Mouse (Mus musculus) liver, adult 2 months (tissue): ENCODE data around the gene Gm49416. TPM values are rescaled to one million over a fixed set of nuclear protein-coding genes. Genes with fewer than 3 reads are reported as not detected.

Experiments
- DNase-seq: peaks from one replicate; pipeline ENCODE4 v3.0.0-alpha.2; 2011; ENCODE audit warnings: low read depth, low spot score; ENCODE audit errors: extremely low read depth
- H3K27ac ChIP-seq: fragments of 200-500 bp; replicated peaks from 2 replicates; pipeline ENCODE4 v1.5.1; 2012; ENCODE audit warnings: low read depth, mild to moderate bottlenecking, control low read depth, inconsistent platforms, low read length; ENCODE audit not compliant: insufficient read depth
- H3K27me3 ChIP-seq: fragments of 200-500 bp; 2 replicates; pipeline ENCODE4 v1.6.1; 2012; ENCODE audit warnings: mild to moderate bottlenecking, moderate library complexity, low read length, inconsistent platforms; ENCODE audit not compliant: control insufficient read depth, insufficient read depth
- H3K36me3 ChIP-seq: fragments of 200-500 bp; 2 replicates; pipeline ENCODE4 v1.6.1; 2012; ENCODE audit warnings: low read length, inconsistent platforms; ENCODE audit not compliant: control insufficient read depth, insufficient read depth
- H3K4me1 ChIP-seq: fragments of 200-500 bp; 2 replicates; pipeline ENCODE4 v1.6.1; 2011; ENCODE audit warnings: low read length; ENCODE audit not compliant: control insufficient read depth, insufficient read depth
- H3K4me3 ChIP-seq: fragments of 200-500 bp; 2 replicates; pipeline ENCODE4 v1.5.1; 2011; ENCODE audit warnings: low read depth, mild to moderate bottlenecking, control low read depth, low read length, moderate library complexity; ENCODE audit not compliant: insufficient read depth
- H3K79me2 ChIP-seq: fragments of 200-500 bp; 2 replicates; pipeline ENCODE4 v1.6.1; 2012; ENCODE audit warnings: inconsistent platforms, mild to moderate bottlenecking, low read length, moderate library complexity; ENCODE audit not compliant: control insufficient read depth, insufficient read depth
- H3K9ac ChIP-seq: fragments of 200-500 bp; 2 replicates; pipeline ENCODE4 v1.6.1; 2012; ENCODE audit warnings: low read depth, mild to moderate bottlenecking, control low read depth, inconsistent platforms, low read length
- CTCF ChIP-seq: fragments of 200-500 bp; IDR thresholded peaks from 2 replicates; pipeline ENCODE4 v1.5.1; 2011; ENCODE audit warnings: low read depth, low read length, control low read depth
- POLR2A ChIP-seq: fragments of 200-500 bp; IDR thresholded peaks from 2 replicates; pipeline ENCODE4 v1.6.1; 2011; ENCODE audit warnings: low read length, control low read depth; ENCODE audit not compliant: insufficient read depth; ENCODE audit errors: extremely low read depth
- WGBS: fragments of 180-500 bp; shearing (Covaris S2); methylation state at CpG from one replicate; pipeline ENCODE4 v1.1.7; 2018; 5-methylcytosine and 5-hydroxymethylcytosine counted together
- polyA plus RNA-seq: library from polyadenylated mRNA; depleted of rRNA; stranded (reverse); fragments of >200 nt; gene quantifications from 2 replicates; pipeline ENCODE4 v1.2.3, GENCODE M21; 2012; rRNA removed
- total RNA-seq: library from RNA; depleted of rRNA; stranded (reverse); fragments of >200 nt; gene quantifications from 2 replicates; pipeline ENCODE4 v1.2.3, GENCODE M21; 2014; rRNA removed

The Gm49416 gene
- total and polyA plus RNA-seq, 2 experiments, result not detected

DNA sequence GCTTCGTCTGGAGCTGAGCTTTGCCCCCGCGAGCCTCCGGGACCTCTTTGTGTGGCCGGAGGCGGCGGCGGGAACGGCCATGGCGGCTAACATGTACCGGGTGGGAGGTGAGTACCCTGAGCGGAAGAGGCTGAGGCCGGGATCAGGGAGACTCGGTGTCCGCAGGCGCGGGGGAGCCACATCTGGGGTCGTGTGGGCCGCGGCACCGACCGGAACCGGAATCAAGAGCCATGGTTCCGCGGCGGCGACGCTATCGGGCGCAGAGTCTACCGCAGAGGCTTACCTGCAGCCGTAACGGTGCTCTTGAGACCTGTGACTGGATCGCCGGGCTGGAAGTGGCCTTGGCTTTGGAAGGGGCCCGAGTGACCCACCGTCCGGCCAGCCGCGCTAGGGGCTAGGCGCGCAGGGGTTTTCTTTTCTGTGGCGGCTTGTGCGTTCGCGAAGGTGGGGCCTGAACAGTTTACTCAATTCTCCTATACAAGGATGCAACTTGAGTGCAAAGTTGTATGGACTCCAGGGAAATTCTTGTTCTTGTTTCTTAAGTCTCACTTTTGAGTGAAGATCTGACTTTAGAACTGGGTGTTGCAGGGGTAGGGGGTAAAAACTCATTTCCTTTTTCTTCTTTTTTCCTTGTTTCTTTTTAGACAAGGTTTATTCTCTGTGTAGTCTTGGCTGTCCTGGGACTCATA lies 53.7 kb downstream of the Gm49416 start:
- peak overlapping the region; percentile 91 for H3K27ac ChIP-seq
- H3K79me2 ChIP-seq, result peaks cover 4% of the 10 kb centered on the region; the same call in 1 of the 2 replicates
- peak overlapping the region; percentile 89 for H3K9ac ChIP-seq
- H3K36me3 ChIP-seq, result peaks cover 20% of the 10 kb centered on the region
- peak; percentile 35 for DNase-seq
- under 1% methylated on average over 46 of the region's 46 CpGs for WGBS
- H3K4me1 ChIP-seq, result peaks cover 14% of the 10 kb centered on the region
- H3K4me3 ChIP-seq, result peak overlapping the region; percentile 78
- TF ChIP-seq CTCF, result no peak
- TF ChIP-seq POLR2A, result no peak
- no peaks in the 10 kb centered on the region for H3K27me3 ChIP-seq

DNA sequence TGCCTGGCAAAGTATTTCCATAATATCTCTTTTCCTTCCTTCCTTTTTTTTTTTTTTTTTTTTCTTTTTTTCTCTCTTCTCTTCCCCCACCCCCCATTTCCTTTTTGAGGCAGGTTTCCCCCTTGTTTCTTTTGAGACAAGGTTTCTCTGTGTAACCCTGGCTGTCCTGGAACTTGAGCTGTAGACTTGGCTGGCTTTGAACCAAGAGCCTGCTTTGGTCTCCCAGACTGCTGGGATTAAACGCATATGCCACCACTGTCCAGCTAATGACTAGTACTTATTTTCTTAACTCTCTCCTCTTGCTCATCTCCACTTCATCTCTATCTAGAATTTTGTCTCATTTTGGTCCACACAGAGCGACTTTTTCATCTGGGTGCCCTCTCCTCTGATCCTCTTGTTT lies 54.3 kb downstream of the Gm49416 start:
- Histone ChIP-seq H3K27me3 (no peaks in the 10 kb centered on the region), H3K4me1 (peaks cover 14% of the 10 kb centered on the region), H3K36me3 (peaks cover 26% of the 10 kb centered on the region), H3K79me2 (peaks cover 4% of the 10 kb centered on the region; the same call in 1 of the 2 replicates), H3K4me3 (peak overlapping the region; percentile 30; the same call in 1 of the 2 replicates), H3K9ac (peak overlapping the region; percentile 89; the same call in 1 of the 2 replicates), H3K27ac (no peak overlapping the region)
- 45% methylated on average over 2 of the region's 2 CpGs for WGBS
- TF ChIP-seq POLR2A (no peak), CTCF (no peak)
- DNase-seq, result no peak

DNA sequence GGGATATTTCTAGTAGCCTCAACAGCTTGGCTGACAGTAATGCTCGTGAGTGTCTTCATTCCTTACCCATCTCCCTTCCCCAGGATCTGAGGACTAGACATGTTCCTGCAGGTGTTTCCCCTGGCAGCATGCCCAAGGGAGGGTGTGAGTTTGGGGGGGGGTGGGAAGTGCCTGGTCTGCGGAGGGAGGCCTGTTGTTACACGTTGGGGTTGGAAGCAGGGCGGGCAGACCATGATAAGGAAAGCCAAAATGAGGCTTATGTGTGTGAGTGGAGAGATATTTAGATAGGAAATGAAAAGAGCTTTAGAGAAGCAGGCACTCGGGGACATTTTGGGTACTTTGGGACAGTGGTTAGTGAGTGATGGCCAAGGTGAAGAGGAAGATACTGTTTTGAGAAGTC lies 55.3 kb downstream of the Gm49416 start:
- H3K4me3 ChIP-seq, result no peak overlapping the region
- H3K79me2 ChIP-seq, result peaks cover 4% of the 10 kb centered on the region; the same call in 1 of the 2 replicates
- H3K36me3 ChIP-seq, result peaks cover 34% of the 10 kb centered on the region
- no peak overlapping the region for H3K9ac ChIP-seq
- H3K27ac ChIP-seq, result no peak overlapping the region
- H3K4me1 ChIP-seq, result peaks cover 14% of the 10 kb centered on the region
- WGBS, result 63% methylated on average over 5 of the region's 5 CpGs
- no peak for TF ChIP-seq POLR2A
- TF ChIP-seq CTCF, result no peak
- no peaks in the 10 kb centered on the region for H3K27me3 ChIP-seq
- no peak for DNase-seq

DNA sequence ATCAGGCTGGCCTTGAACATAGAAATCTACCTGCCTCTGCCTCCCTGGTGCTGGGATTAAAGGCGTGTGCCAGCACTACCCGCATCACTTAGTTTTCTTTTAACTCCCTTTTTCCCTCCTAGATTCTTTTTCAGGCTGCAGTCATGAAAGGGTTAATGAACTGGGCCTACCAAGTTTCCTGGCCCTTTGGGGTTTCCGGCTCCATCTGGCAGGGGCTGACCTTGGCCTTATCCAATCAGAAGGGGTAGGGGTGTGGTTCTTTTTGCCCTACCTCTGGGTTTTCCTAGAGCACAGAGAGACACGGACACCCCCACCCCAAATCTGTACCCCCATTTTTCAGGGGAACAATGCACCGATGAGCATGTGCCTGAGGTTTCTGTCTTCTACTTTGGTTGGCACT lies 56.0 kb downstream of the Gm49416 start:
- no peak overlapping the region for H3K27ac ChIP-seq
- H3K9ac ChIP-seq, result no peak overlapping the region
- WGBS, result 37% methylated on average over 5 of the region's 5 CpGs
- H3K36me3 ChIP-seq, result peaks cover 36% of the 10 kb centered on the region
- peaks cover 4% of the 10 kb centered on the region; the same call in 1 of the 2 replicates for H3K79me2 ChIP-seq
- peaks cover 14% of the 10 kb centered on the region for H3K4me1 ChIP-seq
- no peaks in the 10 kb centered on the region for H3K27me3 ChIP-seq
- TF ChIP-seq POLR2A, result no peak
- no peak for TF ChIP-seq CTCF
- no peak overlapping the region for H3K4me3 ChIP-seq
- peak; percentile 42 for DNase-seq

Other genes with a start within 250 kb of the Gm49416 start
Only the 30 nearest of the 33 such genes appear.
- 30.2 and 37.6 TPM in 2 replicates for gene Slc3a2, start 165.6 kb upstream of the Gm49416 start, total RNA-seq
- 62.9 and 71.6 TPM in 2 replicates for gene Slc3a2, start 165.6 kb upstream of the Gm49416 start, polyA plus RNA-seq
- 12.5 and 16.6 TPM in 2 replicates for gene Wdr74, start 153.1 kb upstream of the Gm49416 start, total RNA-seq
- gene Wdr74, start 153.1 kb upstream of the Gm49416 start, polyA plus RNA-seq, result 23.8 and 28.9 TPM in 2 replicates
- gene 1700092M07Rik, start 148.2 kb upstream of the Gm49416 start, total RNA-seq, result 0.83 TPM in 1 of 2 replicates, not detected in the other
- gene 1700092M07Rik, start 148.2 kb upstream of the Gm49416 start, polyA plus RNA-seq, result not detected in 2 replicates
- 43.5 and 46.8 TPM in 2 replicates for gene Stx5a, start 147.5 kb upstream of the Gm49416 start, total RNA-seq
- 42.0 and 62.1 TPM in 2 replicates for gene Stx5a, start 147.5 kb upstream of the Gm49416 start, polyA plus RNA-seq
- gene Nxf1, start 131.9 kb upstream of the Gm49416 start, total RNA-seq, result 16.2 and 22.3 TPM in 2 replicates
- gene Nxf1, start 131.9 kb upstream of the Gm49416 start, polyA plus RNA-seq, result 27.3 and 43.1 TPM in 2 replicates
- gene Tmem223, start 117.9 kb upstream of the Gm49416 start, total RNA-seq, result 50.3 and 66.9 TPM in 2 replicates
- gene Tmem223, start 117.9 kb upstream of the Gm49416 start, polyA plus RNA-seq, result 93.1 and 122 TPM in 2 replicates
- gene Tmem179b, start 114.5 kb upstream of the Gm49416 start, total RNA-seq, result 28.4 and 29.8 TPM in 2 replicates
- gene Tmem179b, start 114.5 kb upstream of the Gm49416 start, polyA plus RNA-seq, result 68.8 and 85.1 TPM in 2 replicates
- 4.7 and 5.2 TPM in 2 replicates for gene Taf6l, start 102.5 kb upstream of the Gm49416 start, total RNA-seq
- gene Taf6l, start 102.5 kb upstream of the Gm49416 start, polyA plus RNA-seq, result 5.1 and 5.3 TPM in 2 replicates
- 25.2 and 26.6 TPM in 2 replicates for gene Polr2g, start 90.3 kb upstream of the Gm49416 start, total RNA-seq
- gene Polr2g, start 90.3 kb upstream of the Gm49416 start, polyA plus RNA-seq, result 12.9 and 13.2 TPM in 2 replicates
- 0.20 and 0.37 TPM in 2 replicates for gene Zbtb3, start 86.4 kb upstream of the Gm49416 start, total RNA-seq
- 0.31 and 0.43 TPM in 2 replicates for gene Zbtb3, start 86.4 kb upstream of the Gm49416 start, polyA plus RNA-seq
- 15.6 and 18.5 TPM in 2 replicates for gene Ttc9c, start 69.6 kb upstream of the Gm49416 start, total RNA-seq
- 8.1 and 8.3 TPM in 2 replicates for gene Ttc9c, start 69.6 kb upstream of the Gm49416 start, polyA plus RNA-seq
- gene Hnrnpul2, start 68.9 kb upstream of the Gm49416 start, total RNA-seq, result 19.5 and 19.6 TPM in 2 replicates
- 11.2 and 11.6 TPM in 2 replicates for gene Hnrnpul2, start 68.9 kb upstream of the Gm49416 start, polyA plus RNA-seq
- 6.1 and 8.2 TPM in 2 replicates for gene AC129217.1, start 59.2 kb upstream of the Gm49416 start, total RNA-seq
- gene AC129217.1, start 59.2 kb upstream of the Gm49416 start, polyA plus RNA-seq, result 1.7 TPM in 1 of 2 replicates, not detected in the other
- 27.7 and 30.5 TPM in 2 replicates for gene Bscl2, start 51.5 kb upstream of the Gm49416 start, total RNA-seq
- 131 and 137 TPM in 2 replicates for gene Bscl2, start 51.5 kb upstream of the Gm49416 start, polyA plus RNA-seq
- gene Gng3, start 49.7 kb upstream of the Gm49416 start, total RNA-seq, result not detected in 2 replicates
- gene Gng3, start 49.7 kb upstream of the Gm49416 start, polyA plus RNA-seq, result 0.05 TPM in 1 of 2 replicates, not detected in the other
- 0.07 and 0.09 TPM in 2 replicates for gene Lrrn4cl, start 38.2 kb upstream of the Gm49416 start, total RNA-seq
- 0.06 and 0.07 TPM in 2 replicates for gene Lrrn4cl, start 38.2 kb upstream of the Gm49416 start, polyA plus RNA-seq
- 82.7 and 88.4 TPM in 2 replicates for gene Ubxn1, start 17.4 kb upstream of the Gm49416 start, total RNA-seq
- 128 and 133 TPM in 2 replicates for gene Ubxn1, start 17.4 kb upstream of the Gm49416 start, polyA plus RNA-seq
- 21.3 and 27.7 TPM in 2 replicates for gene Uqcc3, start 8.0 kb upstream of the Gm49416 start, total RNA-seq
- gene Uqcc3, start 8.0 kb upstream of the Gm49416 start, polyA plus RNA-seq, result 32.6 and 38.8 TPM in 2 replicates
- gene Lbhd1, start 5.2 kb upstream of the Gm49416 start, total RNA-seq, result 2.5 and 3.4 TPM in 2 replicates
- gene Lbhd1, start 5.2 kb upstream of the Gm49416 start, polyA plus RNA-seq, result 1.2 and 1.3 TPM in 2 replicates
- not detected in 2 replicates for gene Gm49403, start 5.0 kb upstream of the Gm49416 start, total RNA-seq
- gene Gm49403, start 5.0 kb upstream of the Gm49416 start, polyA plus RNA-seq, result not detected in 2 replicates
- gene 1810009A15Rik, start 73 bp upstream of the Gm49416 start, total RNA-seq, result 23.5 and 34.0 TPM in 2 replicates
- gene 1810009A15Rik, start 73 bp upstream of the Gm49416 start, polyA plus RNA-seq, result 10.8 and 13.6 TPM in 2 replicates
- gene Ints5, start 4.1 kb downstream of the Gm49416 start, total RNA-seq, result 3.8 and 5.6 TPM in 2 replicates
- gene Ints5, start 4.1 kb downstream of the Gm49416 start, polyA plus RNA-seq, result 13.2 and 15.9 TPM in 2 replicates
- gene Ganab, start 9.1 kb downstream of the Gm49416 start, total RNA-seq, result 111 and 132 TPM in 2 replicates
- 127 and 140 TPM in 2 replicates for gene Ganab, start 9.1 kb downstream of the Gm49416 start, polyA plus RNA-seq
- 16.8 and 22.6 TPM in 2 replicates for gene B3gat3, start 31.4 kb downstream of the Gm49416 start, total RNA-seq
- gene B3gat3, start 31.4 kb downstream of the Gm49416 start, polyA plus RNA-seq, result 88.7 and 101 TPM in 2 replicates
- gene Rom1, start 40.4 kb downstream of the Gm49416 start, total RNA-seq, result 1.7 and 2.3 TPM in 2 replicates
- 5.0 and 7.8 TPM in 2 replicates for gene Rom1, start 40.4 kb downstream of the Gm49416 start, polyA plus RNA-seq
- gene Eml3, start 40.6 kb downstream of the Gm49416 start, total RNA-seq, result 7.4 and 7.9 TPM in 2 replicates
- gene Eml3, start 40.6 kb downstream of the Gm49416 start, polyA plus RNA-seq, result 20.2 and 26.2 TPM in 2 replicates
- 25.6 and 27.1 TPM in 2 replicates for gene Mta2, start 52.9 kb downstream of the Gm49416 start, total RNA-seq
- gene Mta2, start 52.9 kb downstream of the Gm49416 start, polyA plus RNA-seq, result 11.2 and 12.1 TPM in 2 replicates
- 6.0 and 6.2 TPM in 2 replicates for gene Tut1, start 64.9 kb downstream of the Gm49416 start, total RNA-seq
- 9.6 and 14.6 TPM in 2 replicates for gene Tut1, start 64.9 kb downstream of the Gm49416 start, polyA plus RNA-seq
- 101 and 117 TPM in 2 replicates for gene Eef1g, start 78.1 kb downstream of the Gm49416 start, total RNA-seq
- gene Eef1g, start 78.1 kb downstream of the Gm49416 start, polyA plus RNA-seq, result 99.1 and 107 TPM in 2 replicates
- gene Ahnak, start 100.4 kb downstream of the Gm49416 start, total RNA-seq, result 10.3 and 10.9 TPM in 2 replicates
- 0.90 and 1.2 TPM in 2 replicates for gene Ahnak, start 100.4 kb downstream of the Gm49416 start, polyA plus RNA-seq